Mouse (Mus musculus) lung, postnatal 25 days (tissue): Measurements from ENCODE around the gene Trip11.

Experiments used
- DNase-seq: peaks from one replicate; pipeline ENCODE4 v3.0.0; 2022; ENCODE audit warnings: low spot score

Trip11 gene

GRCm38 (mm10) chr12:101821596-101821995 lies 91.5 kb downstream of the Trip11 start:
- no peak for DNase-seq

GRCm38 (mm10) chr12:101819570-101819969 lies 93.5 kb downstream of the Trip11 start:
- no peak for DNase-seq

- DNase-seq: peak; percentile 69
Observed at GRCm38 (mm10) chr12:101818608-101819370, 94.3 kb downstream of the Trip11 start, which contains the start of gene Fbln5. Gene Fbln5 (minus strand): TSS chr12:101819055.

GRCm38 (mm10) chr12:101818246-101818607 lies 94.8 kb downstream of the Trip11 start:
- no peak for DNase-seq

- DNase-seq: peak; percentile 34
Observed at GRCm38 (mm10) chr12:101816810-101817209, 96.3 kb downstream of the Trip11 start.

- no peak for DNase-seq
Observed at GRCm38 (mm10) chr12:101815796-101816195, 97.3 kb downstream of the Trip11 start.

- no peak for DNase-seq
Observed at GRCm38 (mm10) chr12:101814423-101814822, 98.6 kb downstream of the Trip11 start.

GRCm38 (mm10) chr12:101811181-101811580 lies 101.9 kb downstream of the Trip11 start:
- DNase-seq: peak; percentile 39

- DNase-seq: no peak
Observed at GRCm38 (mm10) chr12:101810515-101810914, 102.6 kb downstream of the Trip11 start.

GRCm38 (mm10) chr12:101807400-101807799 lies 105.7 kb downstream of the Trip11 start:
- DNase-seq: peak; percentile 37

GRCm38 (mm10) chr12:101802445-101802844 lies 110.6 kb downstream of the Trip11 start:
- no peak for DNase-seq

GRCm38 (mm10) chr12:101801744-101802143 lies 111.3 kb downstream of the Trip11 start:
- DNase-seq: no peak

GRCm38 (mm10) chr12:101801051-101801450 lies 112.0 kb downstream of the Trip11 start:
- DNase-seq: peak; percentile 5

- peak; percentile 13 for DNase-seq
Observed at GRCm38 (mm10) chr12:101798189-101798922, 114.7 kb downstream of the Trip11 start.

- DNase-seq: peak; percentile 31
Observed at GRCm38 (mm10) chr12:101794458-101794857, 118.6 kb downstream of the Trip11 start.

GRCm38 (mm10) chr12:101793221-101793621 lies 119.8 kb downstream of the Trip11 start:
- DNase-seq: peak; percentile 45

GRCm38 (mm10) chr12:101792684-101793083 lies 120.4 kb downstream of the Trip11 start:
- DNase-seq: no peak

GRCm38 (mm10) chr12:101789767-101790166 lies 123.3 kb downstream of the Trip11 start:
- no peak for DNase-seq

GRCm38 (mm10) chr12:101789250-101789649 lies 123.8 kb downstream of the Trip11 start:
- DNase-seq: no peak
